Mouse (Mus musculus) right cerebral cortex, postnatal 4 days (tissue): ENCODE measurements around the gene Gtf3c5.

ENCODE experiments used
- DNase-seq: peaks from one replicate; pipeline ENCODE4 v3.0.0-alpha.2; 2022

Gtf3c5 gene

GRCm38 (mm10) chr2:28566545-28566944, 17.0 kb downstream of the Gtf3c5 start:
- DNase-seq, result no peak

DNA sequence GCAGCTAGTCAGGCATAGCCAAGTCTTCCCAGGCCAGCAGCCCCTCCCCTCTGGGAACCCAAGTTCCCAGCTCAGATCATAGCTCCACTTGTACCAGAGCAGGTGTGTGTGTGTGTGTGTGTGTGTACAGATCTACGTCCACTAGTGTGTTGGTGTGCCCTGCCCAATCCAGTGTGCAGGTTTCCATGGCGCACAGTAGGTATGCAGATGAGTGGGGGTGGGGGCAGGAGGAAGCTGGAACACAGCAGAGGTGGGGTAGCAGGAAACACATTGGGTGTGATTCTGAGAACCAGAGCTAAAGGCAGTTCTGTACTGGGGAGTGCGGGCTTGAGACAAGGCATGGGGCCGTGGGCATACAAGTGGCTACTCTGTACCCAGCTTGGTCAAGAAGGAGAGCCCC, 19.2 kb downstream of the Gtf3c5 start:
- no peak for DNase-seq

- no peak for DNase-seq
These were observed 19.7 kb downstream of the Gtf3c5 start for GRCm38 (mm10) chr2:28563830-28564229.

DNA sequence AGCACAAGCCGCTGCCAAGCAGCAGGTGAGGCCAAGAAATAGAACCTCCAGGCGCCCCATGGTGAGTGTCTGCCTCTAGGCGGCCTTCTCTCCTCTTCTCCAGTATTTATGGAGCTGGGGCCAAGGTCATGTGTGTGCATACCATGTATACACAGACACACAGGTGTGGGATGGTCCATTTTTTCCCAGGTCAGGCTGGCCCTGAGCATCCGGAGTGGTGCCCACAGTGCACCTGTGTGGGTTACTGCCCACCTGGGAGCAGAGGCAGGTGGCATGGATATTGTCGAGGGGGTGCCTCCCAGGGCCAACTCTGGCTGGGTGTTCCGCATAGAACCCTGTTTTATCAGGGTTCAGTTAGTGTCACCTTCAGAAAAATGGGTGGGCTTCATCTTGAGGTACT, 20.2 kb downstream of the Gtf3c5 start, which contains the start of gene Cel:
TSS of gene Cel (minus strand) at position 101 of the 400 bp plus-strand sequence.
- no peak for DNase-seq

DNA sequence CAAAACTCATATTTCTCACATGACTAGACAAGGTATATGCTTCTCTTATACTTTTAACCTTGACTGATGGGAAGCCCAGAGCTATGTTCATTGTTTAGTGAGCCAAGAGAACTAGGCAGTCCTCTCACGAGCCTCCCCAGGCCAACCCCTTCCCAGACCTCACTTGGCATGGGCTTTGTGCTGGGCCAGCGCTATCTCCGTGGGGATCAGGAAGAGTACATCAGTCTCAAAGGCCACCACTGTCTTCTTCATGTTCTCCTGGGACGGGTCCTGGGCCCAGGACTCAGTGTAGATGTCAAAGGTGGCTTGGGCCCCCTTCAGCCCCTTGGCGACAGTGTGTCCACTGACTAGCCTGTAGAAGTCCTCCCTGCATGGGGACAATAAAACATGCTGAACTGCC, 26.1 kb downstream of the Gtf3c5 start:
- DNase-seq, result no peak

DNA sequence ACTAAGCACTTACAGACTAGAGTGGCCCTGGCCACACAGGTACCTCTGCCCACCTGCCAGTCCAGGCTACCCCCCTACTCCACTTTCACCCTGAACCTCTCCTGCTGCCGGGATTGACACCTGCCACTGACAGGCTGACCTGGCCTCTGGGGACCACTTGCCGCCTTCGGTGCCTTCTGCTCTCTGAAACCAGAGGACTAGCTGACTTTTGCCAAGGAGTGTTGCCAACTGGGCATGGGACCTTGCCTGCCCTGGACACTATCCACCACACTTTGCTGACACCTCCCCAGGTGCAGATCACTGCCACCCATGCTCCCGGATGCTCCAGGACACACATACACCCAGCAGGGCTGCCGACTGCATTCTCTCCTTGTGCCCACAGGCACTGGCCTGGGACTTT, 31.2 kb downstream of the Gtf3c5 start:
- DNase-seq, result no peak

- DNase-seq, result no peak
These were observed 34.4 kb downstream of the Gtf3c5 start for GRCm38 (mm10) chr2:28549157-28549556.

GRCm38 (mm10) chr2:28547237-28548172, 36.0 kb downstream of the Gtf3c5 start:
- DNase-seq, result peak; percentile 84

- DNase-seq, result no peak
These were observed 37.0 kb downstream of the Gtf3c5 start for GRCm38 (mm10) chr2:28546560-28546959.

- DNase-seq, result no peak
These were observed 37.6 kb downstream of the Gtf3c5 start for GRCm38 (mm10) chr2:28545976-28546375.

DNA sequence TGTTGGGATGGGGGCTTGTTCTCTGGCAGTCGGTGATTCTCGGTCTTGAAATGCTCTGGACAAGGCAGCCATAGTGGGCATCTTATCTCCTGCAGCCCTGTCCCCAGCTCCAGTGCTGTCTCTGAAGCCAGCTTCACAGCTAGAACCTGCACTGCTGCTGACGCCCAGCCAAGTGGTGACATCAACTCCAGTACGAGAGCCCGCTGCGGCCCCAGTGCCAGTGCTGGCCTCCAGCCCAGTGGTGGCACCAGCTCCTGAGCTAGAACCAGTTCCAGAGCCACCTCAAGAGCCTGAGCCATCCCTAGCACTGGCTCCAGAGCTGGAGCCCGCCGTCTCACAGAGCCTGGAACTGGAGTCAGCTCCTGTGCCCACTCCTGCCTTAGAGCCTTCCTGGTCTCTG, 39.7 kb downstream of the Gtf3c5 start:
- peak; percentile 45 for DNase-seq

- DNase-seq, result no peak
These were observed 42.8 kb downstream of the Gtf3c5 start for GRCm38 (mm10) chr2:28540587-28541227.

GRCm38 (mm10) chr2:28539949-28540348, 43.6 kb downstream of the Gtf3c5 start:
- no peak for DNase-seq

- DNase-seq, result peak; percentile 59
These were observed 44.3 kb downstream of the Gtf3c5 start for GRCm38 (mm10) chr2:28539206-28539605.

DNA sequence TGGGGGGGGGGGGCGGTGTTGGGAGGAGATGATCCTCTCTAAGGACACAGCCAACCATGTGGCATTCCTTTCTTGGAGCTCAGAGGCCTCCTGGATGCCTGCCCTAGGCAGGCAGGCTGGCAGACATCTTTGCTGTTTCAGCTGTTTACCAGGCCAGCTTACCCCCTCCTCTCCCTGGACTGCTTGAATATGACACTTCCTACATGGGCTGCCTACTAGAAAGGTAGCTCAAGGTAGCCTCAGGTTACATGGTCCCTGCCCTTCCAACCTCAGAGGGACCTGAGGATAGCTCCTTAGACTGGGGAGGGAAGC, 44.8 kb downstream of the Gtf3c5 start:
- no peak for DNase-seq

DNA sequence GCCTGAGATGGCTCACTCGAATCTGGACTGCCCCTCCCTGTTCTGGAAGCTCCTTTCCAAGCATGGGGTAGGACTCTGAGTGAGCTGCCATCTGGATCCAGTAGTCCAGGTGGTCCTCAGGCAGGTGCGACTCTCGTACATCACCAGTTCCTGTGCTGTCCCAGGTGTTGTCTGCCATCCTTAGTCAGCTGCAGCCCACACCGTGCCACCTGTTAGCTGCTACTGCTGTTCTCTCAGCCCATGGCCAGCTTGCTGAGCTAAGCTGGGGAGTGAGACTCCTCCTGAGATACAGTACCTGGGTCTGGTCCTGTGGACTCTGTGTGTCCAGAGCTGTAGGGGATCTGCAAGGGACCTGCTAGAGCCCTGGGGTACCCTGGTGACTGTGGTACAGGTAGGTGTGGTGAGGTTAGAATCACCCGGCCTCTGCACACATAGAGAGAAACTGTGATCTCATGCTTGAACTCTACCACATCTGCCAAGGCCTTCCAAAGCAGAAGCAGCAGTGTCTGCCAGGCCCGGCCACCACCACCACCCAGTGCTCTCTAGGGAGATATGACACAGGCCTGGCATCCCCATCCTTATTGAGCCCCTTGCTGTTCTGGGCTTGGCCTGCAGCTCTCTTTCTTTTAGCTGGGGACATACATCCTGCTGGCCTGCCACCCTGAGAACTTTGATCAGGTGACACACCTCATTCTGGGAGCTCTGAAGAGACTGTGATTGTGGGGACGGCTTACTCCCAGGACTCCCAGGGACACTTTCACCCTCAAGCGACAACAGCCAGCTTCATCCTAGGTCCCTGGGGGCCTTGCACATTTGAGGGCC, 45.3 kb downstream of the Gtf3c5 start:
- no peak for DNase-seq

- no peak for DNase-seq
These were observed 46.0 kb downstream of the Gtf3c5 start for GRCm38 (mm10) chr2:28537634-28537920.

GRCm38 (mm10) chr2:28536766-28537633, 46.6 kb downstream of the Gtf3c5 start:
- no peak for DNase-seq

DNA sequence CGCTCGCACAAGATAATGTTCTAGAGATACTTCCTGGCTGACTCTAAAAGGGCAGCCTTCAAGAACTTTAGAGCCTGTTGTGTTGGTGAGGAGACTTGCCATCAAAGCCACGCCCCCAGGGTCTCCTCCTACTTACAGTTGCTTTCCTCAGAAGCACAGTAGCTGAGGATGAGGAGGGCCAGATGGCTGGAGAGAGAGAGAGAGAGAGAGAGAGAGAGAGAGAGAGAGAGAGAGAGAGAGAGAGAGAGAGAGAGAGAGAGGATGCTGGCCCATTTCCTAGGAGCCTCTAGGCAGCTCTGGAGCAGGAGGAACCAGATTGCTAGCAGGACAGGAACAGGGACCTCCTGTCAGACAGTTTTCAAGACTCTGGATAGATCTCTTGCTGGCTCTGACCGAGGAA, 47.4 kb downstream of the Gtf3c5 start:
- DNase-seq, result no peak

DNA sequence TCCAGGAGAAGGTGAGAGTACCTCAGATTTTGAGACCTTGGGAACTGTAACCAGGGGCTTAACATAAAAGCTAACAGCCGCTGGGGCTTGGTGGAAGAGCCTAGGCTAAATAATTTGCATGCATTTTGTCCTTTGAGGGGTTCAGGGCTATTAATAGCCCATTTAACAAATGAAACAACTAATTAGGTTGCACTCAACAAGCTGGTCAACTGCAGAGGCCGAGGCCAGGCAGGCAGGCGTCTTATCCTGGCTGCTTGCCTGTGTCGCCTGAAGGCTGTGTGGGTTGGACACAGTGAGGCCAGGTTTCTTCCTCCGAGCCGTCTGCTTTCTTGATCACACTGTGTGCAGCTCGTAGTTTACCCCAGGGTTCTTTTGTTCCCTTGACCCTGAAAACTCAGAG, 47.9 kb downstream of the Gtf3c5 start:
- no peak for DNase-seq

GRCm38 (mm10) chr2:28535263-28535540, 48.3 kb downstream of the Gtf3c5 start:
- DNase-seq, result no peak

GRCm38 (mm10) chr2:28534436-28535262, 48.9 kb downstream of the Gtf3c5 start:
- no peak for DNase-seq
